In genomic region chr4:40063751-40064456, GRCm38 (mm10) we compare ENCODE assay signal across 13 mouse cellular contexts.
DNase-seq lines count a peak whose midpoint lies in the region; ATAC-seq and TF ChIP-seq lines count a peak whose summit lies in the region.
"Had no signal": no experiment of that assay in that cellular context is flagged by ENCODE, and none has a peak within 500 bp of the region (broad histone marks: within the 10 kb centered on the region; RNA-seq: fewer than 3 reads in every experiment).

No protein-coding gene starts in this region.

- H3K36me3 ChIP-seq in heart, embryonic 11.5 days (ENCODE audit: control insufficient read depth, insufficient read depth, low read length): no peaks in the 10 kb centered on the region
- no peaks in the 10 kb centered on the region for H3K36me3 ChIP-seq in lung, postnatal 0 days (ENCODE audit: insufficient read depth, low read length)
- H3K36me3 ChIP-seq in hindbrain, embryonic 16.5 days (ENCODE audit: control insufficient read depth, insufficient read depth, low read length): no peaks in the 10 kb centered on the region
- H3K36me3 ChIP-seq: embryonic facial prominence, embryonic 15.5 days; limb, embryonic 10.5 days had no signal

- TF ChIP-seq EP300 in lung, postnatal 0 days (IDR thresholded peaks at IDR 0.05): no peak

- no peak overlapping the region for H3K4me2 ChIP-seq in heart, embryonic 11.5 days
- H3K4me2 ChIP-seq in lung, postnatal 0 days (replicated peaks; ENCODE audit: low read depth, low read length): no peak overlapping the region
- no peak overlapping the region for H3K4me2 ChIP-seq in hindbrain, embryonic 16.5 days (ENCODE audit: low read length)
- H3K4me2 ChIP-seq: embryonic facial prominence, embryonic 15.5 days had no signal

- no peak overlapping the region for H3K27ac ChIP-seq in heart, embryonic 11.5 days (ENCODE audit: low read depth, low read length)
- H3K27ac ChIP-seq in lung, postnatal 0 days (ENCODE audit: low read length): no peak overlapping the region
- no peak overlapping the region for H3K27ac ChIP-seq in hindbrain, embryonic 16.5 days (ENCODE audit: low read depth, low read length)
- H3K27ac ChIP-seq: embryonic facial prominence, embryonic 15.5 days; layer of hippocampus, adult 2 months; limb, embryonic 10.5 days had no signal

- no peaks in the 10 kb centered on the region for H3K4me1 ChIP-seq in heart, embryonic 11.5 days (ENCODE audit: control insufficient read depth, insufficient read depth, low read length)
- H3K4me1 ChIP-seq in lung, postnatal 0 days (ENCODE audit: insufficient read depth, low read depth, low read length): no peaks in the 10 kb centered on the region
- no peaks in the 10 kb centered on the region for H3K4me1 ChIP-seq in hindbrain, embryonic 16.5 days (ENCODE audit: control insufficient read depth, insufficient read depth, low read depth, low read length)
- H3K4me1 ChIP-seq: embryonic facial prominence, embryonic 15.5 days; limb, embryonic 10.5 days had no signal

- TF ChIP-seq CTCF in lung, postnatal 0 days (IDR thresholded peaks at IDR 0.05): no peak

- intact Hi-C loops in heart, postnatal 25 days (cut with DNase I): no loop called here

- H3K27me3 ChIP-seq in heart, embryonic 11.5 days (ENCODE audit: control insufficient read depth, insufficient read depth, low read length): no peaks in the 10 kb centered on the region
- no peaks in the 10 kb centered on the region for H3K27me3 ChIP-seq in lung, postnatal 0 days (replicated peaks; ENCODE audit: insufficient read depth, low read length)
- H3K27me3 ChIP-seq in hindbrain, embryonic 16.5 days (replicated peaks; ENCODE audit: control insufficient read depth, insufficient read depth, low read length): no peaks in the 10 kb centered on the region
- H3K27me3 ChIP-seq: embryonic facial prominence, embryonic 15.5 days had no signal

- ATAC-seq in heart, embryonic 11.5 days (replicated peaks; ENCODE audit: insufficient number of reproducible peaks, low FRiP score, low TSS enrichment): no peak
- no peak for ATAC-seq in lung, postnatal 0 days
- ATAC-seq in hindbrain, embryonic 16.5 days: peak; percentile 61; the same call in 1 of the 2 replicates

- H3K4me3 ChIP-seq in heart, embryonic 11.5 days (ENCODE audit: low read depth, low read length): no peak overlapping the region
- H3K4me3 ChIP-seq in lung, postnatal 0 days (ENCODE audit: low read depth, low read length): no peak overlapping the region
- no peak overlapping the region for H3K4me3 ChIP-seq in hindbrain, embryonic 16.5 days (ENCODE audit: low read length)
- H3K4me3 ChIP-seq: embryonic facial prominence, embryonic 15.5 days; layer of hippocampus, adult 2 months; limb, embryonic 10.5 days had no signal

- no peak overlapping the region for H3K9ac ChIP-seq in heart, embryonic 11.5 days (ENCODE audit: low read depth, low read length)
- H3K9ac ChIP-seq in lung, postnatal 0 days (replicated peaks; ENCODE audit: low read depth): no peak overlapping the region
- H3K9ac ChIP-seq in hindbrain, embryonic 16.5 days (ENCODE audit: low read depth, low read length): no peak overlapping the region
- H3K9ac ChIP-seq: embryonic facial prominence, embryonic 15.5 days had no signal

- 74% methylated on average over 3 of the region's 3 CpGs for WGBS in heart, embryonic 11.5 days (ENCODE audit: insufficient replicate concordance)
- 78% methylated on average over 3 of the region's 3 CpGs for WGBS in lung, postnatal 0 days
- WGBS in hindbrain, embryonic 16.5 days: 66% methylated on average over 3 of the region's 3 CpGs

- DNase-seq in cerebellum, postnatal 10 days: peak; percentile 30 to 44
- no peak for DNase-seq in cerebellum, postnatal 25 days
- DNase-seq in heart, postnatal 25 days (ENCODE audit: low spot score): peak; percentile 2
- peak; percentile 17 for DNase-seq in lung, postnatal 10 days
- no peak for DNase-seq in lung, postnatal 0 days (ENCODE audit: low spot score)
- DNase-seq in layer of hippocampus, postnatal 10 days (ENCODE audit: low spot score in 2 of 2): no peak
- DNase-seq: B cell, adult 2 months; cerebellum, adult 9-10 months had no signal

- H3K9me3 ChIP-seq in heart, embryonic 11.5 days (replicated peaks; ENCODE audit: control insufficient read depth, low read length): no peaks in the 10 kb centered on the region
- H3K9me3 ChIP-seq in lung, postnatal 0 days (ENCODE audit: low read length): no peaks in the 10 kb centered on the region
- H3K9me3 ChIP-seq in hindbrain, embryonic 16.5 days (ENCODE audit: control insufficient read depth, low read length): no peaks in the 10 kb centered on the region; the same call in 1 of the 2 replicates
- H3K9me3 ChIP-seq: embryonic facial prominence, embryonic 15.5 days; limb, embryonic 10.5 days had no signal

Comparison
In these comparisons a context has a peak if more than half of its experiments do, and no peak if none do; other contexts are left out.
1. DNase-seq: peak in cerebellum, postnatal 10 days (2 of 2), heart, postnatal 25 days (single experiment) and lung, postnatal 10 days (single experiment); none in cerebellum, postnatal 25 days (0 of 2), lung, postnatal 0 days (single experiment) and layer of hippocampus, postnatal 10 days (0 of 2).